Mouse (Mus musculus) small intestine, adult 2 months (tissue): ENCODE measurements at regions not wholly inside any gene's neighbourhood (a gene's known extent, or its start where the extent isn't known, plus 50 kb on each side); places are given as distances from the start of the nearest gene placed in this dataset.

Experiments
- CTCF ChIP-seq: fragments of 200-500 bp; IDR thresholded peaks from 2 replicates; pipeline ENCODE4 v1.5.1; 2012; ENCODE audit warnings: low read depth, mild to moderate bottlenecking, control low read depth, inconsistent platforms, low read length, moderate library complexity, mixed read lengths; ENCODE audit not compliant: insufficient replicate concordance, insufficient read length; ENCODE audit errors: extremely low read depth
- POLR2A ChIP-seq: fragments of 200-500 bp; IDR thresholded peaks from 2 replicates; pipeline ENCODE4 v1.6.1; 2012; ENCODE audit warnings: low read depth, mild to moderate bottlenecking, control low read depth, inconsistent platforms, low read length, moderate library complexity

DNA sequence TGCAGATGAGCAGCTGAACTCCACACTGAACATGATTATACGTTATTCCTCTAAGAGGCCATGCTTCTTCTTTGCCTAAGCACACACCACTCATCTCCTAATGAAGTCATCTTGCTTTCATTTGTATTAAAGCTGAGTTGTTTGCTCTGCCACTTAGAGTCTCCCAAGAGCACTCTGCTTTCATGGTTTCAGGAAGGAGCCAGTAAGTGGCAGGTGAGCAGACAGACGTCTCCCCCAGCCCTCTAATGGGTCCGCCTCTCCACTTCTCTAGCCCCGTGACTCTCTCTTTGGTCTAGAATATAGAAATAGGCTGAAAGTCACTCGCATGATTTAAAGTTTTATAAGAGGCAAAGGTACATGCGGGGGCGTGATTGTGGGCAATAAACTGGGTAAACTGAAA, 103.8 kb upstream of the Cpne4 start:
- TF ChIP-seq CTCF (no peak), POLR2A (no peak)
